Mouse (Mus musculus) heart, embryonic 11.5 days (tissue): ENCODE data around the gene Kansl2. TPM values are rescaled to one million over a fixed set of nuclear protein-coding genes. Genes with fewer than 3 reads are reported as not detected.

Experiments
- ATAC-seq: fragments of 200-750 bp; cut with Nextera tagmentation; replicated peaks from 2 replicates; pipeline ENCODE4 v1.8.0; 2017; ENCODE audit warnings: moderate library complexity; ENCODE audit not compliant: insufficient number of reproducible peaks, low FRiP score, low TSS enrichment
- H3K27ac ChIP-seq: fragments of 300-500 bp; sonication (generic); 2 replicates; pipeline ENCODE4 v1.5.1; 2014; ENCODE audit warnings: mild to moderate bottlenecking, low read depth, low read length
- H3K27me3 ChIP-seq: fragments of 300-500 bp; sonication (generic); 2 replicates; pipeline ENCODE4 v1.6.1; 2014; ENCODE audit warnings: mild to moderate bottlenecking, low read length, mixed read lengths; ENCODE audit not compliant: control insufficient read depth, insufficient read depth
- H3K36me3 ChIP-seq: fragments of 300-500 bp; sonication (generic); 2 replicates; pipeline ENCODE4 v1.6.1; 2014; ENCODE audit warnings: mild to moderate bottlenecking, low read length, moderate library complexity, mixed read lengths; ENCODE audit not compliant: control insufficient read depth, insufficient read depth
- H3K4me1 ChIP-seq: fragments of 300-500 bp; sonication (generic); 2 replicates; pipeline ENCODE4 v1.6.1; 2014; ENCODE audit warnings: low read length; ENCODE audit not compliant: control insufficient read depth, insufficient read depth
- H3K4me2 ChIP-seq: fragments of 300-500 bp; sonication (generic); 2 replicates; pipeline ENCODE4 v1.6.1; 2014; ENCODE audit warnings: mild to moderate bottlenecking, moderate library complexity
- H3K4me3 ChIP-seq: fragments of 300-500 bp; sonication (generic); 2 replicates; pipeline ENCODE4 v1.5.1; 2014; ENCODE audit warnings: low read depth, low read length
- H3K9ac ChIP-seq: fragments of 300-500 bp; sonication (generic); 2 replicates; pipeline ENCODE4 v1.6.1; 2014; ENCODE audit warnings: mild to moderate bottlenecking, low read depth, low read length, moderate library complexity
- H3K9me3 ChIP-seq: fragments of 300-500 bp; sonication (generic); replicated peaks from 2 replicates; pipeline ENCODE4 v1.6.1; 2016; ENCODE audit warnings: low read length; ENCODE audit not compliant: control insufficient read depth
- WGBS: fragments of 180-500 bp; shearing (Covaris S2); extraction: QIAGEN DNeasy Blood & Tissue Kit; methylation state at CpG from one replicate; pipeline ENCODE4 v1.1.7; 2014; ENCODE audit not compliant: insufficient replicate concordance; 5-methylcytosine and 5-hydroxymethylcytosine counted together
- polyA plus RNA-seq: library from polyadenylated mRNA; unstranded; fragments of >200 nt; fragmentation: Nextera tagmentation; extraction: Ambion mirVana; gene quantifications from 2 replicates; pipeline ENCODE4 v1.2.1, GENCODE M21; 2014

Gene Kansl2
- polyA plus RNA-seq, 1 experiment from 2014 or later = 75.9 TPM

GRCm38 (mm10) chr15:98512799-98513321 lies 21.2 kb downstream of the Kansl2 start:
- Histone ChIP-seq H3K36me3 (peaks cover 2% of the 10 kb centered on the region; the same call in 1 of the 2 replicates), H3K27ac (no peak overlapping the region), H3K27me3 (no peaks in the 10 kb centered on the region), H3K4me1 (peaks cover 14% of the 10 kb centered on the region), H3K9ac (no peak overlapping the region), H3K4me3 (no peak overlapping the region), H3K9me3 (no peaks in the 10 kb centered on the region), H3K4me2 (0 out of 2 replicates have a peak overlapping the region, but pooled peaks have one; percentile 4)
- no peak for ATAC-seq
- 41% methylated on average over 17 of the region's 17 CpGs for WGBS

GRCm38 (mm10) chr15:98512232-98512631 lies 21.8 kb downstream of the Kansl2 start:
- H3K27ac ChIP-seq = no peak overlapping the region
- H3K4me3 ChIP-seq = no peak overlapping the region
- no peak overlapping the region for H3K9ac ChIP-seq
- WGBS = 26% methylated on average over 8 of the region's 8 CpGs
- ATAC-seq = no peak
- H3K27me3 ChIP-seq = no peaks in the 10 kb centered on the region
- no peak overlapping the region for H3K4me2 ChIP-seq
- no peaks in the 10 kb centered on the region for H3K36me3 ChIP-seq
- H3K4me1 ChIP-seq = peaks cover 14% of the 10 kb centered on the region
- no peaks in the 10 kb centered on the region for H3K9me3 ChIP-seq

GRCm38 (mm10) chr15:98511386-98511928 lies 22.6 kb downstream of the Kansl2 start:
- Histone ChIP-seq H3K36me3 (no peaks in the 10 kb centered on the region), H3K27ac (no peak overlapping the region), H3K4me3 (no peak overlapping the region), H3K9me3 (no peaks in the 10 kb centered on the region), H3K4me2 (peak overlapping the region; percentile 2; the same call in 1 of the 2 replicates), H3K9ac (no peak overlapping the region), H3K27me3 (no peaks in the 10 kb centered on the region), H3K4me1 (peaks cover 14% of the 10 kb centered on the region)
- WGBS = 69% methylated on average over 13 of the region's 13 CpGs
- no peak for ATAC-seq

GRCm38 (mm10) chr15:98510438-98511385 lies 23.4 kb downstream of the Kansl2 start:
- Histone ChIP-seq H3K9me3 (no peaks in the 10 kb centered on the region), H3K9ac (no peak overlapping the region), H3K4me3 (no peak overlapping the region), H3K4me2 (peak overlapping the region; percentile 54), H3K27me3 (no peaks in the 10 kb centered on the region), H3K36me3 (no peaks in the 10 kb centered on the region), H3K27ac (no peak overlapping the region), H3K4me1 (peaks cover 14% of the 10 kb centered on the region)
- no peak for ATAC-seq
- 28% methylated on average over 25 of the region's 25 CpGs for WGBS

GRCm38 (mm10) chr15:98509387-98509786 lies 24.7 kb downstream of the Kansl2 start:
- Histone ChIP-seq H3K27ac (no peak overlapping the region), H3K9me3 (no peaks in the 10 kb centered on the region), H3K4me2 (no peak overlapping the region), H3K36me3 (no peaks in the 10 kb centered on the region), H3K4me1 (peaks cover 14% of the 10 kb centered on the region), H3K4me3 (no peak overlapping the region), H3K9ac (no peak overlapping the region), H3K27me3 (no peaks in the 10 kb centered on the region)
- 47% methylated on average over 2 of the region's 2 CpGs for WGBS
- ATAC-seq = no peak

- Histone ChIP-seq H3K4me3 (no peak overlapping the region), H3K27me3 (no peaks in the 10 kb centered on the region), H3K36me3 (no peaks in the 10 kb centered on the region), H3K27ac (no peak overlapping the region), H3K9me3 (no peaks in the 10 kb centered on the region), H3K9ac (no peak overlapping the region), H3K4me1 (peaks cover 6% of the 10 kb centered on the region), H3K4me2 (no peak overlapping the region)
- WGBS = 84% methylated on average over 6 of the region's 6 CpGs
- no peak for ATAC-seq
Measured at GRCm38 (mm10) chr15:98507321-98507720, 26.7 kb downstream of the Kansl2 start.

GRCm38 (mm10) chr15:98506253-98506957 lies 27.7 kb downstream of the Kansl2 start:
- ATAC-seq = no peak
- 68% methylated on average over 9 of the region's 9 CpGs for WGBS
- H3K36me3 ChIP-seq = no peaks in the 10 kb centered on the region

GRCm38 (mm10) chr15:98504514-98504913 lies 29.6 kb downstream of the Kansl2 start:
- Histone ChIP-seq H3K9ac (no peak overlapping the region), H3K4me1 (no peaks in the 10 kb centered on the region), H3K27me3 (peaks cover 3% of the 10 kb centered on the region; the same call in 1 of the 2 replicates), H3K4me2 (no peak overlapping the region), H3K4me3 (no peak overlapping the region), H3K36me3 (no peaks in the 10 kb centered on the region), H3K27ac (no peak overlapping the region), H3K9me3 (no peaks in the 10 kb centered on the region)
- no peak for ATAC-seq
- 11% methylated on average over 18 of the region's 18 CpGs for WGBS

More at GRCm38 (mm10) chr15:98506253-98506957, 27.7 kb downstream of the Kansl2 start:
- Histone ChIP-seq H3K4me1 (peaks cover 4% of the 10 kb centered on the region; the same call in 1 of the 2 replicates), H3K4me3 (no peak overlapping the region), H3K9me3 (no peaks in the 10 kb centered on the region), H3K27ac (no peak overlapping the region), H3K27me3 (no peaks in the 10 kb centered on the region), H3K9ac (no peak overlapping the region), H3K4me2 (no peak overlapping the region)
